Mouse (Mus musculus): ENCODE measurements around the gene Ccdc106.

Gene Ccdc106

DNA sequence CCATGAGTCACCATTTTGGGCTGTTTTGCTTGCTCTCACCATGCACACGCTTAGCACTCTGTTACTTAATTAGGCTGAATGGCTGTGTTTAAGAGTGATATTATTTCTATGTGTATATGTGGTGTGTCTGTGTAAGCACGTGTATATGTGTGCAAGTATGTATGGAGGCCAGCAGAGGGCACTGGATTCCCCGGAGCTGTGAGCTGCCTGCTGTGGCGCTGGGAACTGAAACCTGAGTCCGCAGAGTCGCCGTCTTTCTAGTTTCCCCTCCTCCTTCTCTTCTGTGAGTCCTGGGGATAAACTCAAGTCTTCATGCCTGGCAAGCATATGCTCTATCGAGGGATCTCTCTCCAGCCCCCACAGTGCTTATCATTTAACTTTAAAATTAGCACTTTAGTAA, 88.9 kb downstream of the Ccdc106 start:
- in situ Hi-C loops (cut with MboI, MseI): no loop called here

Data from T-helper 1 cell (primary cell).